Mouse (Mus musculus) midbrain, embryonic 16.5 days (tissue): ENCODE measurements at regions not wholly inside any gene's neighbourhood (a gene's known extent, or its start where the extent isn't known, plus 50 kb on each side); places are given as distances from the start of the nearest gene placed in this dataset.

Experiments used
- ATAC-seq: fragments of 200-750 bp; cut with Nextera tagmentation; 2 replicates; pipeline ENCODE4 v1.8.0; 2017; ENCODE audit warnings: moderate TSS enrichment
- H3K27ac ChIP-seq: fragments of 300-500 bp; sonication (generic); 2 replicates; pipeline ENCODE4 v1.5.1; 2014; ENCODE audit warnings: mild to moderate bottlenecking, low read length, mixed read lengths
- H3K27me3 ChIP-seq: fragments of 300-500 bp; sonication (generic); 2 replicates; pipeline ENCODE4 v1.6.1; 2014; ENCODE audit warnings: low read depth, low read length, mixed read lengths; ENCODE audit not compliant: control insufficient read depth, insufficient read depth
- H3K36me3 ChIP-seq: fragments of 300-500 bp; sonication (generic); 2 replicates; pipeline ENCODE4 v1.6.1; 2014; ENCODE audit warnings: mild to moderate bottlenecking, low read length, moderate library complexity, mixed read lengths; ENCODE audit not compliant: control insufficient read depth, insufficient read depth
- H3K4me1 ChIP-seq: fragments of 300-500 bp; sonication (generic); 2 replicates; pipeline ENCODE4 v1.6.1; 2014; ENCODE audit warnings: mild to moderate bottlenecking, low read length, mixed read lengths; ENCODE audit not compliant: control insufficient read depth, insufficient read depth
- H3K4me2 ChIP-seq: fragments of 300-500 bp; sonication (generic); 2 replicates; pipeline ENCODE4 v1.6.1; 2014; ENCODE audit warnings: mild to moderate bottlenecking, low read length, mixed read lengths
- H3K4me3 ChIP-seq: fragments of 300-500 bp; sonication (generic); 2 replicates; pipeline ENCODE4 v1.5.1; 2014; ENCODE audit warnings: low read depth, mild to moderate bottlenecking, low read length, moderate library complexity, mixed read lengths
- H3K9ac ChIP-seq: fragments of 300-500 bp; sonication (generic); 2 replicates; pipeline ENCODE4 v1.6.1; 2014; ENCODE audit warnings: low read depth, low read length, mixed read lengths
- H3K9me3 ChIP-seq: fragments of 300-500 bp; sonication (generic); replicated peaks from 2 replicates; pipeline ENCODE4 v1.6.1; 2014; ENCODE audit warnings: mild to moderate bottlenecking, low read length, mixed read lengths; ENCODE audit not compliant: control insufficient read depth, poor library complexity, severe bottlenecking
- WGBS: fragments of 180-500 bp; shearing (Covaris S2); extraction: QIAGEN DNeasy Blood & Tissue Kit; methylation state at CpG from one replicate; pipeline ENCODE4 v1.1.7; 2014; 5-methylcytosine and 5-hydroxymethylcytosine counted together

GRCm38 (mm10) chr6:100390258-100390910 is 103.1 kb upstream of the Rybp start:
- no peaks in the 10 kb centered on the region for H3K27me3 ChIP-seq
- no peak overlapping the region for H3K9ac ChIP-seq
- WGBS: 75% methylated on average over 7 of the region's 7 CpGs
- no peak overlapping the region for H3K4me3 ChIP-seq
- H3K9me3 ChIP-seq: no peaks in the 10 kb centered on the region
- ATAC-seq: no peak
- H3K4me1 ChIP-seq: no peaks in the 10 kb centered on the region
- no peak overlapping the region for H3K4me2 ChIP-seq
- H3K27ac ChIP-seq: no peak overlapping the region
- H3K36me3 ChIP-seq: no peaks in the 10 kb centered on the region

DNA sequence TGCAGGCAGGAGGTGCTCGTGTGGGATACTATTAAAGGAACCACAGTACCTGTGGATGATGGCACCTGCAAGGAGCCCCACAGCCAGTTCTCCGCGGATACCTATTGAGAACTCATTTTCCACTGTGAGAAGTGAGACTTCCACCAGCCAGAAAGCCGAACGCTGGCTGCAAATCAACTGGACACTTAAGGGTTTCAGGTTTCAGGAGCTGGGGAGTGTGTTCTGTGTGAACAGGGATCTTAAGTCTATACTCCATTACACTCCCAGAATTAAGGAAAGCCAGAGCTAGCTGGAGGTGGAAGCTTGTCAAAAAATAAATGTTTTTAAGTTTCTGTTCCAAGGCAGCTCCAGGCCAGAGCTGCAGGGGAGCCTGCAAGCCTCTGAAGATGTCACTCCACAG is 99.8 kb upstream of the Rybp start:
- ATAC-seq: no peak
- 47% methylated on average over 5 of the region's 5 CpGs for WGBS
- Histone ChIP-seq H3K4me3 (no peak overlapping the region), H3K9me3 (no peaks in the 10 kb centered on the region), H3K9ac (no peak overlapping the region), H3K4me2 (no peak overlapping the region), H3K27ac (no peak overlapping the region), H3K36me3 (no peaks in the 10 kb centered on the region), H3K4me1 (no peaks in the 10 kb centered on the region), H3K27me3 (no peaks in the 10 kb centered on the region)

GRCm38 (mm10) chr6:100385640-100386039 is 98.4 kb upstream of the Rybp start:
- Histone ChIP-seq H3K27ac (no peak overlapping the region), H3K9ac (no peak overlapping the region), H3K4me2 (no peak overlapping the region), H3K4me3 (no peak overlapping the region), H3K27me3 (no peaks in the 10 kb centered on the region), H3K9me3 (no peaks in the 10 kb centered on the region), H3K4me1 (peaks cover 5% of the 10 kb centered on the region), H3K36me3 (no peaks in the 10 kb centered on the region)
- ATAC-seq: no peak
- 76% methylated on average over 8 of the region's 8 CpGs for WGBS

DNA sequence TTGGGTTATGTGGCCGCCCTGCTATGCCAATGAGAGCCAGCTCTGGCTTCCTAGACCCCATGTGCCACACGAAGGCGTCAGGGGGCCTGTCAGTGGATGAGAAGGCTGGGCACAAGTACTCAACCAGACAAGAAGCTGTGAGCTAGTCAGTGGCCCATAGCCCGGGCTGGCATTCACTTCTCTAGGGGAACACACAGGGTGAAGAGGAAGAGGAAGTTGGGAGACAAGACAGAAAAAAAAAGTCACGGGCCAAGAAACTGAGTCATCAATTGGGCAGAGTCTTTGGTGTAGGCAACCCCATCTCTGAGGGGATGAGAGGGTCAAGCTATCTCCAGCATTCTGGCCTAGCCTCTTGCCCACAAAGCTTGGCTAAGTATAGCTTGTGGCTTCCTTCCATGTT is 93.8 kb upstream of the Rybp start:
- H3K4me2 ChIP-seq: no peak overlapping the region
- no peak overlapping the region for H3K4me3 ChIP-seq
- no peak for ATAC-seq
- 74% methylated on average over 5 of the region's 5 CpGs for WGBS
- no peaks in the 10 kb centered on the region for H3K9me3 ChIP-seq
- H3K36me3 ChIP-seq: no peaks in the 10 kb centered on the region
- no peak overlapping the region for H3K27ac ChIP-seq
- no peaks in the 10 kb centered on the region for H3K27me3 ChIP-seq
- no peak overlapping the region for H3K9ac ChIP-seq
- H3K4me1 ChIP-seq: peaks cover 18% of the 10 kb centered on the region

- Histone ChIP-seq H3K4me2 (peak overlapping the region; percentile 20), H3K9me3 (no peaks in the 10 kb centered on the region), H3K27ac (no peak overlapping the region), H3K27me3 (no peaks in the 10 kb centered on the region), H3K4me3 (no peak overlapping the region), H3K9ac (no peak overlapping the region), H3K36me3 (no peaks in the 10 kb centered on the region), H3K4me1 (peaks cover 18% of the 10 kb centered on the region)
- WGBS: 16% methylated on average over 6 of the region's 6 CpGs
- peak; percentile 78 for ATAC-seq
These were observed 93.3 kb upstream of the Rybp start for GRCm38 (mm10) chr6:100380536-100380935.

- 45% methylated on average over 4 of the region's 4 CpGs for WGBS
- no peak overlapping the region for H3K4me2 ChIP-seq
- H3K27me3 ChIP-seq: no peaks in the 10 kb centered on the region
- ATAC-seq: no peak
- peaks cover 18% of the 10 kb centered on the region for H3K4me1 ChIP-seq
- H3K4me3 ChIP-seq: no peak overlapping the region
- H3K27ac ChIP-seq: no peak overlapping the region
- no peaks in the 10 kb centered on the region for H3K36me3 ChIP-seq
- H3K9me3 ChIP-seq: no peaks in the 10 kb centered on the region
- H3K9ac ChIP-seq: no peak overlapping the region
These were observed 92.5 kb upstream of the Rybp start for GRCm38 (mm10) chr6:100379792-100380191.

GRCm38 (mm10) chr6:100378533-100378874 is 91.2 kb upstream of the Rybp start:
- ATAC-seq: no peak
- H3K9ac ChIP-seq: no peak overlapping the region
- H3K4me2 ChIP-seq: no peak overlapping the region
- H3K9me3 ChIP-seq: no peaks in the 10 kb centered on the region
- H3K27me3 ChIP-seq: no peaks in the 10 kb centered on the region
- no peak overlapping the region for H3K27ac ChIP-seq
- no peaks in the 10 kb centered on the region for H3K36me3 ChIP-seq
- 41% methylated on average over 4 of the region's 4 CpGs for WGBS
- no peak overlapping the region for H3K4me3 ChIP-seq
- peaks cover 18% of the 10 kb centered on the region for H3K4me1 ChIP-seq

- no peak overlapping the region for H3K27ac ChIP-seq
- ATAC-seq: no peak
- no peak overlapping the region for H3K9ac ChIP-seq
- no peaks in the 10 kb centered on the region for H3K9me3 ChIP-seq
- H3K4me1 ChIP-seq: peaks cover 18% of the 10 kb centered on the region
- no peak overlapping the region for H3K4me2 ChIP-seq
- WGBS: 44% methylated on average over 6 of the region's 6 CpGs
- H3K36me3 ChIP-seq: no peaks in the 10 kb centered on the region
- no peak overlapping the region for H3K4me3 ChIP-seq
- no peaks in the 10 kb centered on the region for H3K27me3 ChIP-seq
These were observed 90.7 kb upstream of the Rybp start for GRCm38 (mm10) chr6:100377828-100378532.

DNA sequence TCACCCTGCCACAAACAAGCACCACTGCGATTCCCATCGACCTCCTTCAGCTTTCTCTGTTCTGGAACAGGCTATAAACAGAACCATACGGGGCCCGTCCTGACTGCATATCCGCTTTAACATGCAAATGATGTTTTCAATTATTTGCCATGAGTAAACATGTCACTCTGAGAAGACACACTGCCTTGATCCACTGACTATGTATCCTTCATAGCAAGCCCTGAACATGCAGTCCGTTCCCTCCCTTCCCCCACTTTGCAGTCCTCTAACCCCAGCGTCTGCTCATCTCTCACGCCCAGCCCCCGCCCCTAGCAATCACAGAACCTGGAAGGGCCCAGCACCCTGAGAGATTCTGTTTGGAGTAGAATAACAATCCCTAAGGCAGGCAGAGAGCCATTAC is 89.4 kb upstream of the Rybp start:
- Histone ChIP-seq H3K27me3 (no peaks in the 10 kb centered on the region), H3K27ac (no peak overlapping the region), H3K4me1 (peaks cover 18% of the 10 kb centered on the region), H3K9me3 (no peaks in the 10 kb centered on the region), H3K9ac (no peak overlapping the region), H3K4me2 (no peak overlapping the region), H3K4me3 (no peak overlapping the region), H3K36me3 (no peaks in the 10 kb centered on the region)
- no peak for ATAC-seq
- 21% methylated on average over 9 of the region's 9 CpGs for whole genome bisulfite sequencing
